Mouse (Mus musculus): ENCODE data around the gene Smim17.
A peak's percentile ranks its signal among the peaks of the same experiment; 100 is the strongest.
"Not testable (repeated sequence)": the region's sequence is repeated elsewhere in the genome, so short reads cannot be mapped to it uniquely, and the experiment has no call there.

The Smim17 gene

DNA sequence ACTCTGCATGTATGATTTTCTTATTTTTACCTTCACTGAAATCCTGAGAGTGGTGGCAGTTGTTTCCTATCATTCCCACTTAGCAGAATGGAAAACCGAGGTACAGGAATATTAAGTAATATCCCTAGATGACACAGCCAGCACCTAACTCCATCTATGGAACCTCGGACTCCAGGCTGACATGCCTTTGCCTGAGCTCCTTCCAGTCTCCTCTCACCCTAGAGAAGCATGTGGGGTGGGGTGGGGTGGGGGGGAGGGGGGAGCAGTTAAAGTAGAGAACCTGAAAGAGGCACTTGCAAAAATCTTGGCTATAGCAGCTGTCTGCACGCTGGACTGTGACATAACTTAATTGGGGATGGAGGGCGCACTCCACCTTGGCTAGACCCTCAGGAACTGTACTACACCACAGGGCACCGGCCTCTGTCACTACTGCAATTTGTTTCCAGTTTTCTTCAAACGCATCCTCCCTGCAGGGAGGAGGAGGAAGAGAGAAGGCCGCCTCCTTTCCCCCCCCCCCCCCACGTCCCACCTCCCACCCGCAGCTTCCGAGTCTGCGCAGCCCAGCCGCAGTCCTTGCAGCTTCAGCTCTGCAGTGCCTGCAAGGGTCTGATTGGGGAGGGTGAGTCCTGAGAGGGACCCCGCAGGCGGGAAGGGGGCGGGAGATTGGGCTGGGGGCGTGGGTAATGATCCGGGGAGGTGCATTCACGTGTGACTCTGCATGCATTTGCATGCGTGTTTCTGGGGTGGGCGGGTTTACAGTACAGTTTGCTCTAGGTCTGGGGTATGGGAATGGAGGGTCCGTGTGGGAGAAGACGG is 16.3 kb downstream of the Smim17 start:
- peak; percentile 59 for DNase-seq (ENCODE audit: low read depth, low spot score)

DNA sequence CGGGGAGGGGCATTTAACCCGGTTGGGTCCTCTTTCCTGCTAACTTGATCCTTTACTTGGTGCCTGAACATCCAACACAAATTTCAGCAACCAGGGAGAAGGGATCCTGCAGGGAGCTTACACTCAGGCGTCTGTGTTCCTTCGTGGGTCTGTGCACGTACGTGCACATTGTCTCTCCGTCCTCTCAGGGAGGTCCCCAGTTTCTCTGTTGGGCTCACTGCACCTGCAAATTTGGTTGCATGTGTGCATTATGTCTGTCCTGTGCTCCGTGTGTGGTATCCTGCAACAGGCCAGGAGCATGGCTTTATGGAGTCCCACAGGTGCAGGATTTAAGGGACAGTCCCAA is 16.9 kb downstream of the Smim17 start:
- DNase-seq (ENCODE audit: low read depth, low spot score): no peak

DNA sequence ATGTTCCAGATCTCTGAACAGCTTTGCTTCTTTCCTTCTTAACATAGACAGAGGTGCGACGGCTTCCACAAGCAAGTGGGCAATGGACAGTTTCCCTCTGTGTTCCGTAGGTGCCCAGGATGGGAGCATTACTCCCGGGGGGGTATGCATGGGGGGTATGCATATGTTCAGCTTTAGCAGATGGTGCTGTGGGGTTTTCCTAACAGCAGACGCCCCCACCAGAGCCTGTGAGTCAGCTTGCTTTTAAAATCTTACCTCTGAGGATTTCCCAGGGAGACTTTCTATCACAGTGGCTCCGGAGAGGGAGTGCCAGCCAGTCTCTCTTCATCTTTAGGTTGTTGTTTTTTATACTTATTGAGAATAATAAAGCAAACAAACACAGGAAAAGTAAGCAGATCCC is 21.4 kb downstream of the Smim17 start:
- no peak for DNase-seq (ENCODE audit: low read depth, low spot score)

DNA sequence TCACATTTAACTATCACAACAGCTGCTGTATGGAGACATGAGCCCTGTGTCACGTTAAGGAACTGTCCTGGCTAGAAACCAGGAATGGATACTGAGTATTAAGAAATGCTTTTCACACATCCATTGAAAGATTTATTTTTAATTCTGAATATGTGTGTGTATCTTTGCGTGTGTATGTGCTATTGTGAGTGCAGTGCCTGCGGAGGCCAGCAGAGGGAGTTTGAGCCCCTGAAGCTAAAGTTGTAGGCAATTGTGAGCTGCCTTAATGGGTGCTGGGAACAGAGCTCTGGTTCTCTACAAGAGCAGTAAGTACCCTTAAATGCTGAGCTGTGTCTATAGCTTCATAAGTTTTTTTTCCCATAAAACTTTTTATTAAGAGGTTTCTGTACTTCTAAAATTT is 30.9 kb downstream of the Smim17 start:
- peak; percentile 49 for DNase-seq (ENCODE audit: low read depth, low spot score)

DNA sequence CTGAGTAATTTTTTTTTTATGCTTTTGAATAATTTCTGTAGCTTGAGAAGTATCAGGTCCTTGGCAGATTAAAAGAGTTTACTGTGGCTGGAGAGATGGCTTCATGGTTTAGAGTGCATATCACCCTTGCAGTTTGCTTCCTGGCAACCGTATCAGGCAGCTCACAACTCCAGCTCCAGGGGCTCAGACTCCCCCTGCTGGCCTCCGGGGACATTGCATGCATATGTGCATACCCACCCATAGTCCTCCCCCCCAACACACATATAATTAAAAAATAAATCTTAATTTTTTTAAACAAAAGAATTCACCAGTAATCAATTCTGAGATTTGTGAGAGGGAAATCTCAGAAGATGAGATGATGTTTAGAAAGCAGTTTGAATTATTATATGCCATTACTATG is 31.8 kb downstream of the Smim17 start:
- peak; percentile 57 for DNase-seq (ENCODE audit: low read depth, low spot score)

DNA sequence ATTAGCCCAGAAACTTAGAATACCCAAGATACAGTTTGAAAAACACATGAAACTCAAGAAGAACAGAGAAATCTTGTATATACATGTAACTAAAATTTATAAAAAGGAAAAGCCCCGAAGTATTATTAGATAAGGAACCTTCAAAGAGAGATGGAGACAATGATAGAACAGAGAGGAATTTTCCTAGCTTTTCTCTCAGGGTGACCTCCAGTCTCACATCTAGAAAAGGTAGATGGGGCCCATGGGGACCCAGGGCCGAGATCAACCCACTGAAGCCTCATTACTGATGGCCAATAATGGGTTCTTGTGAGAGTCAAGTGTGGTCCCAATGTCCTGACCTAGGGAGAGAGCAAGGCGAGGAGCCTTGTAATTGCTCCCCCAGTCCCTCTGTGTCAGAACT is 39.9 kb downstream of the Smim17 start, which contains the start of gene Olfr1344:
TSS of gene Olfr1344 (plus strand) at position 301 of the 400 bp plus-strand sequence.
- no peak for DNase-seq (ENCODE audit: low read depth, low spot score)

DNA sequence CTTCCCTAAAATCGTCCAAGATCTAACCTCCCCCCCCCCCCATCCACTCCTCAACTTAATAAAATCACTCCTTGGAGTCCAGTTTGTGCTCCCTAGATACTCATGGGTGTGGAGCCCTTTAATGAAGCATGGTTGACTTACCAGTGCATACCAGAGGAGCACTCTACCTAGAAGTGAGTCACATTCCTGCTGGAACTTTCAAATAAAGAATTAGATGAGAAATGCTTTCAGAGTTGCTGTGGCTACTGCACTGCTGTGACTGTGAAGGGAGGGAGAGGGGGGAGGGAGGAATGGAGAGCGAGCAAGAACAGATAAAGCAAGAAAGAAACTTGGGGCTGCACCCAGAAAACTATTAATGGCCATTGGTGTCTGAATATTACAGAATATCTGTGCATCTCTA is 42.7 kb downstream of the Smim17 start:
- DNase-seq (ENCODE audit: low read depth, low spot score): no peak

DNA sequence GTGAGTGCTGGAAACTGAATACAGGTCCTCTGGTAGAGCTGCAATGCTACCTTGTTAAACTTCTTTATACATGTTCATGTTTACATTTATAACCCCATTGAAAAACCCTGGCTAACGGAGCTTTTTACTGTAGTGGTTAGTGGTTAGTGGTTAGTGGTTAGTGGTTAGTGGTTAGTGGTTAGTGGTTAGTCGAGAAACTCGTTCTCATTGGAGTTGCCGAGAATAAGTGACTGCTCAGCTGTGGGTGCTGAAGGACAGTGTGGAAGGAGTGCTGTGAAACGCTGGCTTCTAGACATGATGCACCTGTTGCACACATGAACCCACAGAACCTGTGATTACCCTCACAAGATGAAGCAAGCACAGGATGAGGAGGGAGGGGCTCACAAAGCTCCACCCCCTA is 49.3 kb downstream of the Smim17 start:
- DNase-seq (ENCODE audit: low read depth, low spot score): no peak

DNA sequence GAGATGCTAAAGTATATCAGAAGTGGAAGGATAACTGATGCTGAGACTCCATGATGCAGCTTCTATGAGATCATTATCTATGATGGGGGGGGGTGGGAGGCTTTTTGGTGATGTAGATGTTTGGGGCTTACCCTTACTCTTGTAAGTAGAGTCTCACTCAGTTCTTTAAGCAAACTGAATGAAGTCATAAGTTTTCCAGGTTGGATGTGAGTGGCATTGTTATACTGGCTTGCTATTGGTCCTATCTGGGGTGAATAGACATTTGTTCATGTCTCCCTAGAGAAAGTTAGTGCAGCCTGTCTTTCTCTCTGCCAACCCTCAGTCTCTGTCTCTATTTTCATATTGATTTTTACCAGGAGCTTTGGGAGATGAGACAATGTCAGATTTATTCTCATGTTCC is 57.4 kb downstream of the Smim17 start, which contains the start of gene Olfr1336:
TSS of gene Olfr1336 (plus strand) at position 301 of the 400 bp plus-strand sequence.
- no peak for DNase-seq (ENCODE audit: low read depth, low spot score)

DNA sequence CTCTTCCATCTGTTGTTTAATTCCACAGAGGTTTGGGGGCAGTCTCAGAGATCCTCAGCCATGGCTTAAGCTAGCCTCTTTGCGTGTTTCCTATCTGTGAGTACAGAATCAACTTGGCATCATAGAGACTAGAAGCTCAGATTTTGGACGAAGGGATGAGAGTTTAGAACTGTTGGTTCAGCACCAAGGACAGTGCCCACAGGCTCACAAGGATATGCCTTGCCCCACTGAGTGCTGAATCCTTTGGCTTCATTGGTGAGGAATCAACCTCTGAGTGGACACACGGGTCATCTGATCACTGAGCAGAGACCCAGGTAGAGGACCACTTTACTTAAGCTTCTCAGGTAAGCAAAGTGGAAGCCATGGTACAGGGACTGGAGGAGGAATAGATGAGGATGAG is 57.9 kb downstream of the Smim17 start:
- peak; percentile 48 for DNase-seq (ENCODE audit: low read depth, low spot score)

DNA sequence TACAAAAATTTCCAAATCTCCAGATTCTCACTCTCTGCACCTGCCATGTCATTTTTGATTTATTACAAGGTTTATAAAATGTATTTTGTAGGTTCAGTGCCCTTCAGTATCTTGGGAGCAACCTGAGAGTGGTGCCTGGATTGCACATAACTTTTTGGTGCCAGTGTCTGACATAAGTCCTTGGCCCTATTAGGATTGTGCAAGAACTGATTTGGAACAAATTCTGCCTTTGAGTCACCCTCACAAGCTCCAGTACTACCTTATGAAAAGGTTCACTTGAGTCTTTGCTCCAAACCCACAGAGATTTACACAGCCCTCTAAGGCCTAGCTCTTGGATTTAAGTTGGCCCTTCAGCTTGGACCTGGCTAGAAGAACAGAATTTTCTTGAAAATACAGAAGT is 68.4 kb downstream of the Smim17 start, which contains the start of gene Olfr1346:
TSS of gene Olfr1346 (plus strand) at position 151 of the 400 bp plus-strand sequence.
- DNase-seq (ENCODE audit: low read depth, low spot score): no peak

DNA sequence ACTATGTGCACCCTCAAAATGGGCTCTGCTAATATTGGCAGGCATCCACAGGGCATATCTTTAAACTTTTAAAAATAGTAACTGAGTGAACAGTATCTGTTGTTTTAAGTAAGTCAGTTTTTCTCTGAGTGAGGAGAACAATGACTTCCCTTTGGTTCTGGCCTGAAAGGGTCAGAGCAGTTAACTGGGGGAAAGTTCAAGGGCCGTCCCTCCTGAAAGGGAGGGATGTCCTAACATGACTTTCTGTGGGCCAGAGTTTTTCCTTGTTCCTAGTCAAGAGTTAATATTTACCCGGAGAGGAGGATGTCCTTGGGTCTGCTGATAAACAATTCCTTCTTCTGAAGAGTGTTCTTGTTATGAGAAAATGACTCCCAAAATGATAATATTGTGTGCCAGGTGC is 79.1 kb downstream of the Smim17 start:
- DNase-seq (ENCODE audit: low read depth, low spot score): not testable (repeated sequence)
